Mouse (Mus musculus) hindbrain, embryonic 15.5 days (tissue): ENCODE measurements around the gene Nlrp6. TPM values are rescaled to one million over a fixed set of nuclear protein-coding genes. Genes with fewer than 3 reads are reported as not detected.

Experiments used
- ATAC-seq: fragments of 200-750 bp; cut with Nextera tagmentation; 2 replicates; pipeline ENCODE4 v1.8.0; 2017; ENCODE audit warnings: low read depth, moderate number of reproducible peaks, moderate TSS enrichment; ENCODE audit not compliant: low FRiP score
- H3K27ac ChIP-seq: fragments of 300-500 bp; sonication (generic); replicated peaks from 2 replicates; pipeline ENCODE4 v1.5.1; 2015; ENCODE audit warnings: mild to moderate bottlenecking, inconsistent platforms
- H3K27me3 ChIP-seq: fragments of 300-500 bp; sonication (generic); 2 replicates; pipeline ENCODE4 v1.6.1; 2015; ENCODE audit warnings: control low read depth, inconsistent platforms
- H3K36me3 ChIP-seq: fragments of 300-500 bp; sonication (generic); 2 replicates; pipeline ENCODE4 v1.6.1; 2015; ENCODE audit warnings: control low read depth, inconsistent platforms
- H3K4me1 ChIP-seq: fragments of 300-500 bp; sonication (generic); replicated peaks from 2 replicates; pipeline ENCODE4 v1.6.1; 2015; ENCODE audit warnings: control low read depth, inconsistent platforms
- H3K4me2 ChIP-seq: fragments of 300-500 bp; sonication (generic); 2 replicates; pipeline ENCODE4 v1.6.1; 2015; ENCODE audit warnings: moderate library complexity, mild to moderate bottlenecking, inconsistent platforms
- H3K4me3 ChIP-seq: fragments of 300-500 bp; sonication (generic); 2 replicates; pipeline ENCODE4 v1.5.1; 2015; ENCODE audit warnings: mild to moderate bottlenecking, inconsistent platforms
- H3K9ac ChIP-seq: fragments of 300-500 bp; sonication (generic); 2 replicates; pipeline ENCODE4 v1.6.1; 2015; ENCODE audit warnings: inconsistent platforms
- H3K9me3 ChIP-seq: fragments of 300-500 bp; sonication (generic); 2 replicates; pipeline ENCODE4 v1.6.1; 2016; ENCODE audit warnings: control low read depth, inconsistent platforms
- WGBS: fragments of 180-500 bp; shearing (Covaris S2); methylation state at CpG from one replicate; pipeline ENCODE4 v1.1.7; 2015; 5-methylcytosine and 5-hydroxymethylcytosine counted together
- polyA plus RNA-seq: library from polyadenylated mRNA; unstranded; fragments of >200 nt; fragmentation: Nextera tagmentation; extraction: Ambion mirVana; gene quantifications from 2 replicates; pipeline ENCODE4 v1.2.1, GENCODE M21; 2015

Gene Nlrp6
- polyA plus RNA-seq, 1 experiment from 2014 or later = 0.67 TPM

- WGBS = 79% methylated on average over 3 of the region's 3 CpGs
- no peaks in the 10 kb centered on the region for H3K27me3 ChIP-seq
- no peak overlapping the region for H3K4me3 ChIP-seq
- H3K36me3 ChIP-seq = peaks cover 41% of the 10 kb centered on the region
- H3K4me1 ChIP-seq = peaks cover 6% of the 10 kb centered on the region
- no peak overlapping the region for H3K9ac ChIP-seq
- H3K9me3 ChIP-seq = no peaks in the 10 kb centered on the region
- ATAC-seq = no peak
- no peak overlapping the region for H3K4me2 ChIP-seq
- no peak overlapping the region for H3K27ac ChIP-seq
These were observed 21.6 kb upstream of the Nlrp6 start for GRCm38 (mm10) chr7:140899121-140899520.

- peaks cover 6% of the 10 kb centered on the region for H3K4me1 ChIP-seq
- no peak within 1 kb of the TSS for H3K4me2 ChIP-seq
- H3K27me3 ChIP-seq = no peaks in the 10 kb centered on the region
- peaks cover 31% of the 10 kb centered on the region for H3K36me3 ChIP-seq
- WGBS = 77% methylated on average over 10 of the region's 10 CpGs
- no peaks in the 10 kb centered on the region for H3K9me3 ChIP-seq
- H3K9ac ChIP-seq = no peak within 1 kb of the TSS
- no peak within 1 kb of the TSS for H3K4me3 ChIP-seq
- no peak for ATAC-seq
- no peak within 1 kb of the TSS for H3K27ac ChIP-seq
These were observed 20.5 kb upstream of the Nlrp6 start, which contains the start of gene Cox8b for GRCm38 (mm10) chr7:140900220-140900619. Gene Cox8b (minus strand): TSS chr7:140900446.

- no peak overlapping the region for H3K4me2 ChIP-seq
- H3K9ac ChIP-seq = no peak overlapping the region
- ATAC-seq = no peak
- H3K4me3 ChIP-seq = no peak overlapping the region
- H3K36me3 ChIP-seq = peaks cover 17% of the 10 kb centered on the region
- H3K9me3 ChIP-seq = no peaks in the 10 kb centered on the region
- WGBS = 83% methylated on average over 15 of the region's 15 CpGs
- no peaks in the 10 kb centered on the region for H3K27me3 ChIP-seq
- H3K4me1 ChIP-seq = peaks cover 6% of the 10 kb centered on the region
- H3K27ac ChIP-seq = no peak overlapping the region
These were observed 18.4 kb upstream of the Nlrp6 start for GRCm38 (mm10) chr7:140902036-140902875.

- WGBS = 25% methylated on average over 13 of the region's 13 CpGs
These were observed 17.5 kb upstream of the Nlrp6 start for GRCm38 (mm10) chr7:140903212-140903611.

GRCm38 (mm10) chr7:140905642-140906081 is 15.0 kb upstream of the Nlrp6 start:
- Histone ChIP-seq H3K27ac (no peak overlapping the region), H3K4me3 (no peak overlapping the region), H3K4me1 (peaks cover 11% of the 10 kb centered on the region), H3K9me3 (no peaks in the 10 kb centered on the region), H3K27me3 (no peaks in the 10 kb centered on the region), H3K4me2 (no peak overlapping the region), H3K36me3 (no peaks in the 10 kb centered on the region), H3K9ac (no peak overlapping the region)
- 83% methylated on average over 2 of the region's 2 CpGs for WGBS
- ATAC-seq = no peak

More at GRCm38 (mm10) chr7:140903212-140903611, 17.5 kb upstream of the Nlrp6 start:
- H3K9ac ChIP-seq = no peak overlapping the region
- peak; percentile 55 for ATAC-seq
- no peaks in the 10 kb centered on the region for H3K9me3 ChIP-seq
- H3K27me3 ChIP-seq = no peaks in the 10 kb centered on the region
- 0 out of 2 replicates have a peak overlapping the region, but pooled peaks have one; percentile 13 for H3K4me2 ChIP-seq
- H3K4me3 ChIP-seq = no peak overlapping the region
- H3K36me3 ChIP-seq = peaks cover 8% of the 10 kb centered on the region
- H3K27ac ChIP-seq = no peak overlapping the region
- H3K4me1 ChIP-seq = peaks cover 6% of the 10 kb centered on the region

GRCm38 (mm10) chr7:140907131-140907530 is 13.6 kb upstream of the Nlrp6 start:
- WGBS = 86% methylated on average over 13 of the region's 13 CpGs
- no peak overlapping the region for H3K4me3 ChIP-seq
- no peak overlapping the region for H3K9ac ChIP-seq
- ATAC-seq = no peak
- no peaks in the 10 kb centered on the region for H3K9me3 ChIP-seq
- no peaks in the 10 kb centered on the region for H3K27me3 ChIP-seq
- H3K4me2 ChIP-seq = no peak overlapping the region
- no peaks in the 10 kb centered on the region for H3K36me3 ChIP-seq
- no peak overlapping the region for H3K27ac ChIP-seq
- H3K4me1 ChIP-seq = peaks cover 11% of the 10 kb centered on the region

- 86% methylated on average over 7 of the region's 7 CpGs for WGBS
- Histone ChIP-seq H3K4me1 (peaks cover 11% of the 10 kb centered on the region), H3K4me3 (no peak overlapping the region), H3K27ac (no peak overlapping the region), H3K9ac (no peak overlapping the region), H3K4me2 (no peak overlapping the region), H3K27me3 (no peaks in the 10 kb centered on the region), H3K9me3 (no peaks in the 10 kb centered on the region), H3K36me3 (no peaks in the 10 kb centered on the region)
- no peak for ATAC-seq
These were observed 13.0 kb upstream of the Nlrp6 start for GRCm38 (mm10) chr7:140907697-140908096.

- Histone ChIP-seq H3K27ac (no peak overlapping the region), H3K4me3 (no peak overlapping the region; the same call in 1 of the 2 replicates), H3K27me3 (no peaks in the 10 kb centered on the region), H3K9me3 (no peaks in the 10 kb centered on the region), H3K4me1 (peaks cover 8% of the 10 kb centered on the region), H3K36me3 (no peaks in the 10 kb centered on the region), H3K4me2 (peak overlapping the region; percentile 93; the same call in 1 of the 2 replicates), H3K9ac (no peak overlapping the region)
- ATAC-seq = no peak
- WGBS = 49% methylated on average over 7 of the region's 7 CpGs
These were observed 12.5 kb upstream of the Nlrp6 start for GRCm38 (mm10) chr7:140908181-140908580.

- Histone ChIP-seq H3K27me3 (no peaks in the 10 kb centered on the region), H3K36me3 (no peaks in the 10 kb centered on the region), H3K9me3 (no peaks in the 10 kb centered on the region), H3K9ac (peak overlapping the region; percentile 43; the same call in 1 of the 2 replicates), H3K4me3 (peak overlapping the region; percentile 43), H3K4me1 (peaks cover 5% of the 10 kb centered on the region), H3K4me2 (peak overlapping the region; percentile 93), H3K27ac (no peak overlapping the region)
- WGBS = under 1% methylated on average over 19 of the region's 19 CpGs
- peak; percentile 75 for ATAC-seq
These were observed 12.0 kb upstream of the Nlrp6 start for GRCm38 (mm10) chr7:140908634-140909107.

- H3K4me3 ChIP-seq = no peak overlapping the region
- peaks cover 5% of the 10 kb centered on the region for H3K4me1 ChIP-seq
- H3K4me2 ChIP-seq = no peak overlapping the region
- WGBS = 74% methylated on average over 3 of the region's 3 CpGs
- H3K36me3 ChIP-seq = no peaks in the 10 kb centered on the region
- no peak for ATAC-seq
- H3K27me3 ChIP-seq = no peaks in the 10 kb centered on the region
- no peak overlapping the region for H3K9ac ChIP-seq
- H3K9me3 ChIP-seq = no peaks in the 10 kb centered on the region
- H3K27ac ChIP-seq = no peak overlapping the region
These were observed 8.4 kb upstream of the Nlrp6 start for GRCm38 (mm10) chr7:140912293-140912692.

- no peak for ATAC-seq
- 0 out of 2 replicates have a peak, but pooled peaks cover under 1% of the 10 kb centered on the region for H3K27me3 ChIP-seq
- H3K36me3 ChIP-seq = no peaks in the 10 kb centered on the region
- H3K9ac ChIP-seq = no peak overlapping the region
- no peak overlapping the region for H3K4me2 ChIP-seq
- no peak overlapping the region for H3K27ac ChIP-seq
- H3K9me3 ChIP-seq = no peaks in the 10 kb centered on the region
- WGBS = 70% methylated on average over 5 of the region's 5 CpGs
- H3K4me3 ChIP-seq = no peak overlapping the region
- peaks cover 5% of the 10 kb centered on the region for H3K4me1 ChIP-seq
These were observed 7.7 kb upstream of the Nlrp6 start for GRCm38 (mm10) chr7:140912846-140913482.
